Mouse (Mus musculus) heart, embryonic 15.5 days (tissue): ENCODE measurements around the gene Osbp2. TPM values are rescaled to one million over a fixed set of nuclear protein-coding genes. Genes with fewer than 3 reads are reported as not detected.

Experiments
- ATAC-seq: fragments of 200-750 bp; cut with Nextera tagmentation; replicated peaks from 2 replicates; pipeline ENCODE4 v1.8.0; 2017; ENCODE audit warnings: low read depth, moderate TSS enrichment; ENCODE audit not compliant: insufficient number of reproducible peaks, insufficient read depth, low FRiP score
- H3K27ac ChIP-seq: fragments of 300-500 bp; sonication (generic); 2 replicates; pipeline ENCODE4 v1.5.1; 2015; ENCODE audit warnings: mild to moderate bottlenecking, inconsistent platforms
- H3K27me3 ChIP-seq: fragments of 300-500 bp; sonication (generic); 2 replicates; pipeline ENCODE4 v1.6.1; 2015; ENCODE audit warnings: inconsistent platforms
- H3K36me3 ChIP-seq: fragments of 300-500 bp; sonication (generic); 2 replicates; pipeline ENCODE4 v1.6.1; 2015; ENCODE audit warnings: mild to moderate bottlenecking, inconsistent platforms
- H3K4me1 ChIP-seq: fragments of 300-500 bp; sonication (generic); replicated peaks from 2 replicates; pipeline ENCODE4 v1.6.1; 2015; ENCODE audit warnings: inconsistent platforms
- H3K4me2 ChIP-seq: fragments of 300-500 bp; sonication (generic); 2 replicates; pipeline ENCODE4 v1.6.1; 2015; ENCODE audit warnings: inconsistent platforms, mild to moderate bottlenecking, moderate library complexity
- H3K4me3 ChIP-seq: fragments of 300-500 bp; sonication (generic); 2 replicates; pipeline ENCODE4 v1.5.1; 2015; ENCODE audit warnings: mild to moderate bottlenecking, inconsistent platforms
- H3K9ac ChIP-seq: fragments of 300-500 bp; sonication (generic); 2 replicates; pipeline ENCODE4 v1.6.1; 2015; ENCODE audit warnings: mild to moderate bottlenecking, inconsistent platforms
- H3K9me3 ChIP-seq: fragments of 300-500 bp; sonication (generic); replicated peaks from 2 replicates; pipeline ENCODE4 v1.6.1; 2016; ENCODE audit warnings: inconsistent platforms
- WGBS: fragments of 180-500 bp; shearing (Covaris S2); methylation state at CpG from one replicate; pipeline ENCODE4 v1.1.7; 2015; ENCODE audit warnings: mixed read lengths; 5-methylcytosine and 5-hydroxymethylcytosine counted together
- polyA plus RNA-seq: library from polyadenylated mRNA; unstranded; fragments of >200 nt; fragmentation: Nextera tagmentation; extraction: Ambion mirVana; gene quantifications from 2 replicates; pipeline ENCODE4 v1.2.1, GENCODE M21; 2015

The Osbp2 gene
- polyA plus RNA-seq, 1 experiment from 2014 or later: 1.5 TPM

DNA sequence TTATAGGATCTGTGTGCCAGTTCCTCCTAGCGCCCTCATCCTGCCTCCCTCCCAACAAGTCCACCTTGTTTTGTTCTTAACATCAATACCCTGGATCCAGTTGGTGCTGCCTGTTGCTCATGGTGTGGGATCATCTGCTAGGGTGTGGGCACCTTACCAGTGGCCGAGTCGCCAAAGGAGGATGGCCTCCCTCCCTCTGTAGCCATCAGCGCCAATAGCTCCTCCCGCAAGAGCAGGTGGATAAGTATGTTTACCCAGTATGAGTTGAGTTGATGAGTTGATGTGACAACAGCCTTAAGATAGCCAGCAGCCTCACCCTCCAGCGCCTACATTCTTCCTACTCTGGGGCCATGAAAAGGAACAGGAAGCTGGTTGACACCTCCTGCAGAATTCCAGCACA lies 36.6 kb upstream of the Osbp2 start:
- H3K9me3 ChIP-seq: no peaks in the 10 kb centered on the region
- H3K4me1 ChIP-seq: peaks cover 11% of the 10 kb centered on the region
- no peak overlapping the region for H3K4me2 ChIP-seq
- WGBS: 61% methylated on average over 6 of the region's 6 CpGs
- no peak overlapping the region for H3K9ac ChIP-seq
- no peak for ATAC-seq
- H3K4me3 ChIP-seq: no peak overlapping the region
- peaks cover 8% of the 10 kb centered on the region; the same call in 1 of the 2 replicates for H3K36me3 ChIP-seq
- H3K27me3 ChIP-seq: no peaks in the 10 kb centered on the region
- H3K27ac ChIP-seq: no peak overlapping the region

DNA sequence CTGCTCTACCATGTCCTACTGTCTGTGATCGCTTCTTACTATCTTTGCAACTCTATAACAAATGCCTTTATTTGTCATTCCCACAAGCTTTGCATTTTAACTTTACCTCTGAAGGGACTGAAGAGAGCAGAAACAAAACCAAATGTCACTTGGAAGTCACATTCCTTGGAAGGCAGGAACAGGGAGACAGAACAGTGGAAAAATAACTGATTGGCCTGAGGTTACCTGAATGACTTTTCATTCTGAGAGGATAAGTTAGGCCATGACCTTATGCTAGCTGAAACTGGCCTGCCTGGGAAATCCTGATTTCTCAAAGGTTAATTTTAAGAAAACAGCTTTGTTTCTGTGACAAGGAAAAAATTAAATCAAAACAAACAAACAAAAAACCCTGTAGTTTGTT lies 32.2 kb upstream of the Osbp2 start:
- 65% methylated on average over 1 of the region's 1 CpGs for WGBS
- Histone ChIP-seq H3K36me3 (peaks cover 8% of the 10 kb centered on the region; the same call in 1 of the 2 replicates), H3K9ac (no peak overlapping the region), H3K4me2 (peak overlapping the region; percentile 91; the same call in 1 of the 2 replicates), H3K4me3 (no peak overlapping the region), H3K4me1 (peaks cover 18% of the 10 kb centered on the region), H3K27me3 (no peaks in the 10 kb centered on the region), H3K9me3 (no peaks in the 10 kb centered on the region), H3K27ac (no peak overlapping the region)
- no peak for ATAC-seq

DNA sequence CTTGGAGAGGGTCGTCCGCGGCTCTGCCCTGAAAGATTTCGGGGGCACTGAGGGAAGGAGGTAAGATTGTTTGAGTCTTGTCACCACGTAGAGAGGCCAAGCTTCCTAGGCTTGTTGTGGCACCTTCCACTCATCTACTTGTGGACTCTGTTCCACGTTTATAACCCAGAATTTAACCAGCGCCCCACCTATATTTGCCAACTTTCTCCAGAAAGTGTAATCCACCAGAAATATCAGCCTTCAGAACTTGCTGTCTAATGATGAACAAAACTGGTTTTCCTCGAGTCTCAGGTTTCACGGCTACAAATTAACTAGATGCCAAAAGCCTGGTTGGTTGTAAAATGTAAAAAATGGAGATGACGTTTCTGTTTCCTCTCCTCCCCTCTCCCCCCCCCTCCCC lies 31.8 kb upstream of the Osbp2 start:
- 4% methylated on average over 10 of the region's 10 CpGs for WGBS
- no peak for ATAC-seq

DNA sequence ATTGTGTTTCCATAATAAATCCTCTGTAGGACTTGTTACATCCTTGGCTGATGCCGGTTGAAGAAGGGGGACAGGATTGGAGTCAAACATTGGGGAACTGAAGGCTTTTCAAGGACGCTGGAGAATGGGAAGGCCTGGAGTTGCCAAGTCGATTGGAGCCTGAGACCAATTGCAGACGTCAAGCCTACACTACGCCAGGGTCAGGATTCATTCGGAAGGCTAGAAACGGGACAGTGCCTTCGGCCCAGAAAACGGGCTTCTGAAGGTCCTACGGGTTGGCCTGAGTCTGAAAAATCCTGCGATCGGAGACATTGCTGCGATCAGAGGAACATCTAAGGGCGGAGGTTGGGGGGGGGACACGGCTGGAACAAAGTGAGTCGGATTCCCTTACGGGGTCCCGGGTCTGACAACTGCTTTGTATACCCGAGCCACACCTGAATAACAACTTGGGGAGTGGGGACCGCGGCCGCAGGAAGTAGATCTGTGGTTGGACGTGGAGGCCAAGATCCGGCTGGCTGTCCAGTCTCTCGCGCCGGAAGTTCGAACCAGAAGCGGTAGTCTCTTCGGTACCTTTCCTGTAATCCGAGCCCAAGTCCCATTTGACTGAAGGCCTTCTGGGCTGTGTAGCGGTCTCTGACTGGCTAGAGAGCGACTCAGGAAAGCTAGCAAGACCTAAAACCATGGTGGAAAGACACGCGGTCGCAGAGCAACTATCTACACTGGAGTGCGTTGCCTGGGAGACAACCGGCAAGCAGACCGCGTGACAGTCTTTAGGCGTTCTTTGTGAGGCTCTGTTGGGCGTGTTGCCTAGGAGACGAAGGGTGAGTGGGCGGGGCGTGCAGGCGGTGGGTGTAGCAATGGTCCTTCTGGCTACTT lies 30.9 kb upstream of the Osbp2 start, which contains the start of the genes 4921536K21Rik and Dusp18:
TSS of gene 4921536K21Rik (minus strand) at position 693 of the 876 bp plus-strand sequence.
TSS of gene Dusp18 (plus strand) at position 835 of the 876 bp plus-strand sequence.
- no peaks in the 10 kb centered on the region for H3K9me3 ChIP-seq
- no peaks in the 10 kb centered on the region for H3K27me3 ChIP-seq
- peak within 1 kb of the TSS; percentile 91 for H3K4me2 ChIP-seq
- peak within 1 kb of the TSS; percentile 59 for H3K4me3 ChIP-seq
- peak; percentile 92 for ATAC-seq
- peaks cover 8% of the 10 kb centered on the region; the same call in 1 of the 2 replicates for H3K36me3 ChIP-seq
- 4% methylated on average over 46 of the region's 46 CpGs for WGBS
- peak within 1 kb of the TSS; percentile 69 for H3K27ac ChIP-seq
- H3K4me1 ChIP-seq: peaks cover 13% of the 10 kb centered on the region
- peak within 1 kb of the TSS; percentile 52 for H3K9ac ChIP-seq

More for the DNA sequence above, 31.8 kb upstream of the Osbp2 start:
- Histone ChIP-seq H3K4me2 (peak overlapping the region; percentile 91), H3K27me3 (no peaks in the 10 kb centered on the region), H3K36me3 (peaks cover 8% of the 10 kb centered on the region; the same call in 1 of the 2 replicates), H3K9me3 (no peaks in the 10 kb centered on the region), H3K4me3 (peak overlapping the region; percentile 59), H3K4me1 (peaks cover 18% of the 10 kb centered on the region), H3K27ac (peak overlapping the region; percentile 69), H3K9ac (peak overlapping the region; percentile 52)

DNA sequence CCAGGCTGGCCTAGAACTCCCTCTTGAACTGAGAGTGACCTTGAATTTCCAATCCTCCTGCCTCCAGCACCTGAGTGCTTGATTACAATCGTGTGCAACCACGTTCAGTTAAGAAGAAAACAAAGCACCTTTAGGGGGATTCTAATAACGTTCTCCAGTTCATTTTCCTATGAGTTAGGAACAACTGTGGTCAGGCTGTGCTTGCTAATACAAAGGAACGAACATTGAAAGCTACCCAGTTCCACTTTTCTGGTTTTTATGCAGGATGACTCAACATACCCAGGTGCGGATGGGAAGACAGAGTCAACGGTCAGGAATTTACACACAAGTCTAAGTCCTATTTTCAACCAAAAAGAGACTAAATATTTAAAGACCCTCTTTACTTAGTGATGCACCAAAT lies 30.3 kb upstream of the Osbp2 start:
- Histone ChIP-seq H3K36me3 (peaks cover 8% of the 10 kb centered on the region; the same call in 1 of the 2 replicates), H3K27ac (no peak overlapping the region), H3K9ac (no peak overlapping the region), H3K27me3 (no peaks in the 10 kb centered on the region), H3K4me1 (peaks cover 13% of the 10 kb centered on the region), H3K9me3 (no peaks in the 10 kb centered on the region), H3K4me2 (no peak overlapping the region), H3K4me3 (no peak overlapping the region)
- 71% methylated on average over 6 of the region's 6 CpGs for WGBS
- no peak for ATAC-seq

DNA sequence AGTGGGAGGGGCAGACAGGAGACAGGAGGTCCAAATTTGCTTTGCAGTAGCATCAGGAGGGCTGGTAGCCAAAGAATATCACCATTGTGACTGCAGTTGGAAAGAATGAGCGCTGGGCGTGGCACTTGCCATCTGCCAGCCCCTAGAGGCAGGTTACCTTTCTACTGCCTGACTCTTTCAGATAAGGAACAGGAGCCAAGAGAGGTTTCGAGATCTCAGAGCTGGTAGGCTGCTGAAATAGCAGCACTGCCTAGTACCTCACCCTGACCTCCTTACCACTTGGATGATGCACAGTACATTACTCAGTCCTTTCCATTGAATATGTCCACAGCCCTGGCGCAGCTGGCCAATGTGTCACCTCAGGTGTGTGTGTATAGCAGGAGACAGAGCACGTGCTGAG lies 23.6 kb upstream of the Osbp2 start:
- Histone ChIP-seq H3K9ac (no peak overlapping the region), H3K9me3 (no peaks in the 10 kb centered on the region), H3K36me3 (no peaks in the 10 kb centered on the region), H3K4me3 (no peak overlapping the region), H3K27ac (no peak overlapping the region), H3K27me3 (no peaks in the 10 kb centered on the region), H3K4me2 (no peak overlapping the region), H3K4me1 (no peaks in the 10 kb centered on the region)
- WGBS: 74% methylated on average over 5 of the region's 5 CpGs
- no peak for ATAC-seq

DNA sequence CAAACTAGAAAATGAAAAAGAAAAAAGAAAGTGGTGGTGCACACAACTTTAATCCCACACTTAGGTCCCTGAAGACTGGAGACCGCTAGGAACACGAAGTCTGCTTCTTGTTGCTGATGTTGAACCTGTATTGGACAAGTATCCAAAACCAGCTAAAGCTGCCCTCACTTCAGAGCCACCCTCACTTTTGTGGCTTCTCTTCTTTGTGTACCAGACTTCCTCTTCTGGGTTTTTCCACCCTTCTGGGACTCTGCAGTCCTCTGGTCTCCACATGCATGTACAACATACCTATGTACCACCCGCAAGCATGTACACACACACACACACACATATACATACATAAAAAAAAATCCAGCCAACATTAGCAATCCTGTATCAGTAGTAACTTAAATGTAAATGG lies 20.0 kb upstream of the Osbp2 start:
- WGBS: 70% methylated on average over 3 of the region's 3 CpGs
- no peaks in the 10 kb centered on the region for H3K9me3 ChIP-seq
- no peak overlapping the region for H3K9ac ChIP-seq
- H3K4me3 ChIP-seq: no peak overlapping the region
- ATAC-seq: no peak
- H3K4me2 ChIP-seq: no peak overlapping the region
- no peaks in the 10 kb centered on the region for H3K36me3 ChIP-seq
- peaks cover 10% of the 10 kb centered on the region for H3K27me3 ChIP-seq
- no peaks in the 10 kb centered on the region for H3K4me1 ChIP-seq
- no peak overlapping the region for H3K27ac ChIP-seq

DNA sequence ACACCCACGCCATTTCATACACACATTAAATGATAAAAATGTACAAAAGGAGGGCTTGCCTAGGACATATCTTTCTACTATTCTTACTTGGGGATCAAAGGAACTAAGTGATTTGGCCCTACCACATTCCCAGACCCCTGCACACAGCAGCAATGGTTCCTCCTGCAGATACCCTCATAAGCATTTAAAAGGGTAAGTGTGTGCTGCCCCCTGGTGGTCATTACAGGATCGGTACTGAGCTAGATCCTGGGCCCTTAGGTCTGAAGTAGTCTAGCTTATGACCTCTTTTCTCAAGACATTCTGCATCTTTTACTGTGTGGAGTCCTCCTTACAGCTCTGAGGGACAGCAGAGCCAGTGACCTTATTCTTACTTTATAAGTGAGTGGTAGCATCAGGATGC lies 16.1 kb upstream of the Osbp2 start:
- no peak overlapping the region for H3K4me3 ChIP-seq
- H3K9ac ChIP-seq: no peak overlapping the region
- H3K27me3 ChIP-seq: peaks cover 10% of the 10 kb centered on the region
- H3K9me3 ChIP-seq: no peaks in the 10 kb centered on the region
- H3K4me2 ChIP-seq: no peak overlapping the region
- no peak; the same call in 1 of the 2 replicates for ATAC-seq
- H3K4me1 ChIP-seq: no peaks in the 10 kb centered on the region
- 37% methylated on average over 2 of the region's 2 CpGs for WGBS
- no peak overlapping the region for H3K27ac ChIP-seq
- no peaks in the 10 kb centered on the region for H3K36me3 ChIP-seq

DNA sequence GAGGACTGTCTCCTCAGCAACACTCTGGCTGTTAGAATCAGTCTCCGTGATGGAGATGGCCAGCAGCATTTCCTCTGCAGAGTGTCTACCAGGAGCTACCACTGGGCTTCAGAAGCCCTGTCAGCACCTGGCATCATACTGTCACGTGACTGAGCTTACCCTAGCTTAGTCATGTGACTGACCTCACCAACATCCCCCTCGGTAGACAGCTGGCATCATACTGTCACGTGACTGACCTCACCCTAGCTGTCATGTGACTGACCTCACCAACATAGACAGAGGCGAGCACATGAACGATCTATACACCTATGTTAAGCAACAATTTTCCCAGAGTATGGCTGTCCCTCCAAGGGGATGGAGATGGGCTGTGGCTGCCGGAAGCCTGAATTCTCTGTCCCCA lies 15.0 kb upstream of the Osbp2 start:
- H3K4me3 ChIP-seq: no peak overlapping the region
- no peaks in the 10 kb centered on the region for H3K9me3 ChIP-seq
- WGBS: 67% methylated on average over 7 of the region's 7 CpGs
- ATAC-seq: no peak
- H3K9ac ChIP-seq: no peak overlapping the region
- H3K27ac ChIP-seq: no peak overlapping the region
- H3K4me1 ChIP-seq: no peaks in the 10 kb centered on the region
- H3K27me3 ChIP-seq: peaks cover 10% of the 10 kb centered on the region
- H3K36me3 ChIP-seq: no peaks in the 10 kb centered on the region
- H3K4me2 ChIP-seq: no peak overlapping the region

DNA sequence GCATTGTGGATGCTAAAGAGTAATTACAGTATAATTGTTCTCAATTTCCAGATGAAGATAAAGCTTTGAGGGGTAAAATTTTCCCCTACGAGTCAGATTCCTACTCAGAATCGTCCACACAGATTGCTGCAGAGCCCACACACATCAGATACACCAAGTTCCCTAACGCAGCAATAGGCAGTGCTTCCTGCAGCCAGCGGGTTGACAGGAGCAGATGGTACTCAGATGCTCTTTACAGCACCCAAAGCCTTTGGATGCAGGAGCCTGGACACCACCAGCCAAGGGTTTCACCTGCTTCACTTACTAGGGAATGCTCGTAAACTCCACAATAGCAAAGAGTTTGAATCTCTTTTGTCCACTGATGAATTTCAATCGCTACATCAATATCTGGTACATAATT lies 12.7 kb upstream of the Osbp2 start:
- no peak overlapping the region for H3K9ac ChIP-seq
- no peak for ATAC-seq
- no peaks in the 10 kb centered on the region for H3K9me3 ChIP-seq
- H3K27me3 ChIP-seq: peaks cover 3% of the 10 kb centered on the region
- H3K27ac ChIP-seq: no peak overlapping the region
- H3K4me3 ChIP-seq: no peak overlapping the region
- H3K4me2 ChIP-seq: no peak overlapping the region
- no peaks in the 10 kb centered on the region for H3K36me3 ChIP-seq
- 70% methylated on average over 6 of the region's 6 CpGs for WGBS
- H3K4me1 ChIP-seq: no peaks in the 10 kb centered on the region

DNA sequence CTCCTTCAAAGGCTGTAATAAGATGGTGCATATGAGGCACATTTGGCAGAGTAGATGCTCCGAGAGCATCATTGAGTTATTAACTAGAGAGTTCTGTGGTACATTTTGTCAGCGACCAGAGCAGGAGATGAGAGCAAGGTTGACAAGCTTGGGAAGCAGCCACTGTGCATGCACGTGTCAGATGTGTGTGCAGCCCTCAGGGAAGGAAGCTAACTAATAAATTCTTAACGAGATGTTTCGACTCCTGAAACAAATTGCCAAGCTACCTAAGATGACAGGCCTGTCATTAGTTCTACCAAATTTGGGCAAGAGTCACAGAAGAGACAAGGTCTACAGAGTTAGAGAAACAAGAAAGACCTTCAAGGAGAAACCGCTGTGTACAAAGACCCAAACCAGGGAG lies 640 bp upstream of the Osbp2 start:
- Histone ChIP-seq H3K27me3 (peaks cover 11% of the 10 kb centered on the region; the same call in 1 of the 2 replicates), H3K4me1 (peaks cover 10% of the 10 kb centered on the region), H3K4me2 (peak overlapping the region; percentile 88), H3K9ac (no peak overlapping the region), H3K36me3 (no peaks in the 10 kb centered on the region), H3K4me3 (peak overlapping the region; percentile 54), H3K9me3 (no peaks in the 10 kb centered on the region), H3K27ac (no peak overlapping the region)
- 39% methylated on average over 6 of the region's 6 CpGs for WGBS
- no peak for ATAC-seq
